Mouse (Mus musculus): ENCODE measurements around the gene Cox18.

DNA sequence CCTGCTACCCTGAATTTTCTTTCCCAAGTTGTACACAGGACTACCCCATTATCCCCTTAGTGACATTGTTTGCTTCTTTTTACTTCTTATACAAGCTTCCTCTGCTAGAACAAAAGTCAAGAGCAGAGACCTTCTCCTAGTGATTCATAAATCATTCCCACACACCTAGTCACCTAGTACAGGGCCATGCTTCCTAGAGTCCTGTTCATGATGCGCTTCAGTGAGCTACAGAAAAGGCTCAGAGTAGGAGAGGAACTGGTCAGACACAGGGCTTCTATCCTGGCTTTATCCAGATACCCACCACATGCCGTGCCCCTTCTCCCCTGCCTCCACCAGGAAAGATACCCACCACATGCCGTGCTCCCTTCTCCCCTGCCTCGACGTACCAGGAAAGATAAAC, 44.7 kb downstream of the Cox18 start:
- TF ChIP-seq CTCF (IDR thresholded peaks at IDR 0.05; ENCODE audit: low read depth, low read length) (no peak), POLR2A (IDR thresholded peaks at IDR 0.05; ENCODE audit: borderline replicate concordance, low read depth, low read length) (no peak)
